Mouse (Mus musculus) lung, embryonic 16.5 days (tissue): ENCODE data around the gene Meis2. TPM values are rescaled to one million over a fixed set of nuclear protein-coding genes. Genes with fewer than 3 reads are reported as not detected.

Source experiments
- ATAC-seq: fragments of 200-750 bp; cut with Nextera tagmentation; 2 replicates; pipeline ENCODE4 v1.8.0; 2017; ENCODE audit warnings: low read depth, mild to moderate bottlenecking, moderate library complexity
- H3K27ac ChIP-seq: fragments of 300-500 bp; sonication (generic); 2 replicates; pipeline ENCODE4 v1.5.1; 2014; ENCODE audit warnings: mild to moderate bottlenecking, control low read depth, low read length
- H3K27me3 ChIP-seq: fragments of 300-500 bp; sonication (generic); 2 replicates; pipeline ENCODE4 v1.6.1; 2014; ENCODE audit warnings: low read depth, low read length, mixed read lengths; ENCODE audit not compliant: control insufficient read depth, insufficient read depth
- H3K36me3 ChIP-seq: fragments of 300-500 bp; sonication (generic); 2 replicates; pipeline ENCODE4 v1.6.1; 2014; ENCODE audit warnings: low read length; ENCODE audit not compliant: control insufficient read depth, insufficient read depth
- H3K4me1 ChIP-seq: fragments of 300-500 bp; sonication (generic); replicated peaks from 2 replicates; pipeline ENCODE4 v1.6.1; 2014; ENCODE audit warnings: low read length, mixed read lengths; ENCODE audit not compliant: control insufficient read depth, insufficient read depth
- H3K4me2 ChIP-seq: fragments of 300-500 bp; sonication (generic); 2 replicates; pipeline ENCODE4 v1.6.1; 2014; ENCODE audit warnings: low read depth, low read length, control low read depth
- H3K4me3 ChIP-seq: fragments of 300-500 bp; sonication (generic); 2 replicates; pipeline ENCODE4 v1.5.1; 2014; ENCODE audit warnings: mild to moderate bottlenecking, low read length, control low read depth
- H3K9ac ChIP-seq: fragments of 300-500 bp; sonication (generic); 2 replicates; pipeline ENCODE4 v1.6.1; 2014; ENCODE audit warnings: low read length, control low read depth
- H3K9me3 ChIP-seq: fragments of 300-500 bp; sonication (generic); 2 replicates; pipeline ENCODE4 v1.6.1; 2016; ENCODE audit warnings: low read length; ENCODE audit not compliant: control insufficient read depth
- WGBS: fragments of 180-500 bp; shearing (Covaris S2); extraction: QIAGEN DNeasy Blood & Tissue Kit; methylation state at CpG from one replicate; pipeline ENCODE4 v1.1.7; 2014; 5-methylcytosine and 5-hydroxymethylcytosine counted together
- polyA plus RNA-seq: library from polyadenylated mRNA; unstranded; fragments of >200 nt; fragmentation: Nextera tagmentation; extraction: Ambion mirVana; gene quantifications from 2 replicates; pipeline ENCODE4 v1.2.1, GENCODE M21; 2015

Gene Meis2
- polyA plus RNA-seq, 1 experiment from 2014 or later, result 24.2 TPM

- Histone ChIP-seq H3K36me3 (no peaks in the 10 kb centered on the region), H3K4me1 (peaks cover 7% of the 10 kb centered on the region), H3K27me3 (peaks cover 33% of the 10 kb centered on the region), H3K27ac (no peak overlapping the region), H3K9me3 (no peaks in the 10 kb centered on the region), H3K9ac (no peak overlapping the region), H3K4me3 (peak overlapping the region; percentile 51), H3K4me2 (peak overlapping the region; percentile 66)
- no peak for ATAC-seq
- 29% methylated on average over 10 of the region's 10 CpGs for WGBS
Observed at GRCm38 (mm10) chr2:116070614-116071425, 5.2 kb upstream of the Meis2 start.

DNA sequence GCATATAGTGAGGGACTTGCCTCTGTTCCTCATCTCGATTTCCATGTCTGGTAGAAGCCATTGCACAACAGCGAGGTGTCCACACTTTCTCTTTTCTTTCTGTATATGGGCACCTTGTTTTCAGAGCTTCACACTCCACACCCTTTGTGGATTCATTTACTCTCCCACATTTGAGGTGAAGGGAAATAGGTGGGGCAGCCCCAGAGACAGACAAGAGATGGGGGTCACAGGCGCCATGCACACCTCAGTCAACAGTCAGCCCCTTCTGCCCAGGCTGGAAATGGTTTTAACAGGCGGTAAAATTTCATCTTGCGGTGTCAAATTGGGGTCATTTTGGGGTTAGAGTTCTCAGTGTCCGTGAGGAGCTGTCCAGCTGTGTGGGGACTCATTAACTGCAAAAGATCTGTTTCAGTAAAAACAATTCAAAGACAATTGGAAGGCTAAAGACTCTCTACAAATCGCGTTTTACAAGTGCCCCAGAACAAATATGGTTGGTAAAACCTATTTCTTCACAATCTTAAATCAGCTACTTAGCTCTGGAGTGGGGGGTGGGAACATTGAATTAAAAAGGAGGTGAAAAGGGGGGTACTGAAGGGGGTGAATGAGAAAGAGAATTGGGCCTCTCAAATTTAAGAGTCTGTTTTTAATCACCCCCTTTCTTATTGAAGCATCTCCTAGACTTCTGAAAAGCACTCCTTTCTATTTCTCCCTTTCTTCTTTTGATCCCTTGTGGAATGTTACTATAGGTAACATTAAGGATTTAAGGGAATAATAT, 4.0 kb upstream of the Meis2 start:
- no peaks in the 10 kb centered on the region for H3K9me3 ChIP-seq
- H3K27me3 ChIP-seq, result peaks cover 26% of the 10 kb centered on the region
- H3K36me3 ChIP-seq, result no peaks in the 10 kb centered on the region
- H3K9ac ChIP-seq, result peak overlapping the region; percentile 21; the same call in 1 of the 2 replicates
- H3K27ac ChIP-seq, result no peak overlapping the region
- no peak for ATAC-seq
- H3K4me1 ChIP-seq, result peaks cover 4% of the 10 kb centered on the region; the same call in 1 of the 2 replicates
- WGBS, result 39% methylated on average over 8 of the region's 8 CpGs
- peak overlapping the region; percentile 77 for H3K4me2 ChIP-seq
- peak overlapping the region; percentile 62 for H3K4me3 ChIP-seq

DNA sequence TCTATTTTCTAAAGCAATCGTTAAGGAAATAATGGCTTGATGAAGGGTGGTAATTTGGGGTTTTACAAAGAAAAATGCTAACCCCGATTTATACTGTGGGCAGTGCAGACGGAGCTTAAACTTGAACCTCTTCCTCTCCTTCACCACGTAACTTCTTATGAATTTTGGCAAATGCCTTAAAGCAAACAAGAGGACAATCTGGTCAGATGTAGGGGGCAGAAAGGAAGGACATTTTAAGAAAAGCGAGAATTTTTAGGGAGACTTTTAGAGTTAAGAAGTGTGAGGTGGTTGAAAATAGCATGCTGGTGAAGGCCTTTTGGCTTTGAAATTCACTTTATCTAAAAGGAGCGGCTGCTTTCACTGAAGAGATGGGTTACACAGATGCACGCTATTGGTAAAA, 3.3 kb upstream of the Meis2 start:
- Histone ChIP-seq H3K4me3 (peak overlapping the region; percentile 62), H3K9ac (no peak overlapping the region), H3K4me2 (peak overlapping the region; percentile 77), H3K27ac (no peak overlapping the region), H3K4me1 (peaks cover 4% of the 10 kb centered on the region; the same call in 1 of the 2 replicates), H3K9me3 (no peaks in the 10 kb centered on the region), H3K36me3 (no peaks in the 10 kb centered on the region), H3K27me3 (peaks cover 22% of the 10 kb centered on the region)
- ATAC-seq, result no peak
- 41% methylated on average over 7 of the region's 7 CpGs for WGBS

- no peaks in the 10 kb centered on the region for H3K36me3 ChIP-seq
- no peak for ATAC-seq
- H3K9me3 ChIP-seq, result no peaks in the 10 kb centered on the region
- peaks cover 4% of the 10 kb centered on the region; the same call in 1 of the 2 replicates for H3K4me1 ChIP-seq
- H3K9ac ChIP-seq, result peak overlapping the region; percentile 51
- no peak overlapping the region for H3K27ac ChIP-seq
- peaks cover 19% of the 10 kb centered on the region for H3K27me3 ChIP-seq
- peak overlapping the region; percentile 62 for H3K4me3 ChIP-seq
- 19% methylated on average over 11 of the region's 11 CpGs for WGBS
- H3K4me2 ChIP-seq, result peak overlapping the region; percentile 77
Observed at GRCm38 (mm10) chr2:116068461-116068860, 2.8 kb upstream of the Meis2 start.

DNA sequence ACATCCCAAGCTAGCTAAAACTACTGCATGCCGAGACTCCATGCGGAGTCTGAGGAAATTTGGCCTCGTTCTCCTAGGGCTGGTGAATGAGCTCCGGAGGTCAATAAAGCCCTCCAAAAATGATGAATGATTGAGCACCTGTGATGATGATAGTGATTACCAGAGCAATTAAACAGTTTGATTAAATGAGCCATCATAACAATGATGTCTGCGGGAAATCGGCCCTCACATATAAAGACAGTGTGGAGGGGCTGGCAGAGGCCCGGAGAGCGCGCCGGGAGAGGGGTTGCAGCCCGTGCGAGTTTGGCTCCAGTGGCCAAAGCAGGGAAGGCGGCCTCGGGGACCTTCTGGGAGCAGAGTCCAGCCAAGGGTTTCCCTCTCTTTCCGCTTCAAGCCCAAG, 2.1 kb upstream of the Meis2 start:
- Histone ChIP-seq H3K4me2 (peak overlapping the region; percentile 77), H3K9ac (peak overlapping the region; percentile 51), H3K4me3 (peak overlapping the region; percentile 62), H3K9me3 (no peaks in the 10 kb centered on the region), H3K36me3 (no peaks in the 10 kb centered on the region), H3K27ac (peak overlapping the region; percentile 59), H3K4me1 (peaks cover 4% of the 10 kb centered on the region; the same call in 1 of the 2 replicates), H3K27me3 (peaks cover 15% of the 10 kb centered on the region)
- 2% methylated on average over 15 of the region's 15 CpGs for WGBS
- ATAC-seq, result no peak

- peak overlapping the region; percentile 96 for H3K27ac ChIP-seq
- peak overlapping the region; percentile 62 for H3K4me3 ChIP-seq
- peak overlapping the region; percentile 77 for H3K4me2 ChIP-seq
- H3K9me3 ChIP-seq, result no peaks in the 10 kb centered on the region
- H3K9ac ChIP-seq, result peak overlapping the region; percentile 82
- H3K27me3 ChIP-seq, result peaks cover 12% of the 10 kb centered on the region
- H3K4me1 ChIP-seq, result peaks cover 4% of the 10 kb centered on the region; the same call in 1 of the 2 replicates
- ATAC-seq, result peak; percentile 57
- H3K36me3 ChIP-seq, result no peaks in the 10 kb centered on the region
- WGBS, result under 1% methylated on average over 25 of the region's 27 CpGs
Observed at GRCm38 (mm10) chr2:116067065-116067497, 1.4 kb upstream of the Meis2 start.

DNA sequence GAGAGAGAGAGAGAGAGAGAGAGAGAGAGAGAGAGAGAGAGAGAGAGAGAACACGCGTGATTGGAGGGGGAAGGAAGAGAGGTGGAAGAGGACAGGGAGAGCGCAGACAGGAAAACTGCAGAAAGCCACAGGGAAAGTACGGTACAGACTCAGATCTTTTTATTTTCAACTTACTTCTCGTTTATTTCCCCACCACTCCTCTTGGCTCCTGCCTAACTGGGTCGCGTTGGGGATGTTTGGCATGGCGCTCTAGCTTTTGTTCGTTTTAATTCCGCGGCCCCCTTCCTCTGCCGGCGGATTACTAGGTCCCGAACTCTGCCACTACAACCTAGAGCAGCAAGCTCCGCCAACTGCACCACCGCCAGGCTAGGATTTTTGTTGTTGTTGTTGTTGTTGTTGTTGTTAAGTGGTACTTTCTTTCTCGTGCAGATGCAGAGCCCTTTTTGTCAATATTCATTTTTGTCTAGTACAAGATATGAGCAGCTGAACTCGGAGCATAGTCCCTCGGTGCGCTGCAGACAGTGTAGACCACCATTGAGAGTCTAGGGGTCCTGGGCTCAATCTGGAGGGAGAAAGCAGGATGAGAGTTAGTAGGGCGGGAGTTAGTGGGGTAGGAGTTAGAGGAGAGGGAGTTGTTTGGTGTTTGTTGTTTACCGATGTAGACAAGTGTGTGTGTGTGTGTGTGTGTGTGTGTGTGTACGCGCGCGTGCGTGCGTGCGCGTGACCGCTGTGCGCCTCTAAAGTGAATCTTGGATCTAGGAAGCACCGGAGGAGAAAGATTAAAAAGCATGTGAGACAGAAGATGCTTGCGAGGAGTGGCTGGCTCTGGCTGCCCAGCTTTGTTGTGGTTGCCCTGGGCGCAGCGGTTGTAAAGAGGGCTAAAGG, 660 bp upstream of the Meis2 start:
- Histone ChIP-seq H3K9ac (peak overlapping the region; percentile 82), H3K4me3 (peak overlapping the region; percentile 62), H3K36me3 (no peaks in the 10 kb centered on the region), H3K27me3 (peaks cover 12% of the 10 kb centered on the region), H3K4me2 (peak overlapping the region; percentile 77), H3K27ac (peak overlapping the region; percentile 96), H3K4me1 (peaks cover 4% of the 10 kb centered on the region; the same call in 1 of the 2 replicates), H3K9me3 (no peaks in the 10 kb centered on the region)
- under 1% methylated on average over 36 of the region's 36 CpGs for WGBS
- ATAC-seq, result peak; percentile 18; the same call in 1 of the 2 replicates

GRCm38 (mm10) chr2:116065057-116065456, 582 bp downstream of the Meis2 start:
- Histone ChIP-seq H3K36me3 (no peaks in the 10 kb centered on the region), H3K4me3 (peak overlapping the region; percentile 62), H3K27ac (peak overlapping the region; percentile 96), H3K4me1 (peaks cover 4% of the 10 kb centered on the region; the same call in 1 of the 2 replicates), H3K9me3 (no peaks in the 10 kb centered on the region), H3K27me3 (peaks cover 7% of the 10 kb centered on the region), H3K4me2 (peak overlapping the region; percentile 77), H3K9ac (peak overlapping the region; percentile 82)
- whole genome bisulfite sequencing, result under 1% methylated on average over 10 of the region's 10 CpGs
- no peak for ATAC-seq
